Mouse (Mus musculus) E14TG2a.4 (cell line): ENCODE data around the gene Chmp1a.
"Not testable (repeated sequence)": the region's sequence is repeated elsewhere in the genome, so short reads cannot be mapped to it uniquely, and the experiment has no call there.

Experiments
- H3K27me3 ChIP-seq: 2 replicates; pipeline ENCODE4 v1.6.1; 2014; ENCODE audit warnings: low read length, control low read depth; ENCODE audit not compliant: insufficient read depth
- H3K36me3 ChIP-seq: 2 replicates; pipeline ENCODE4 v1.6.1; 2014; ENCODE audit warnings: low read length, control low read depth; ENCODE audit not compliant: insufficient read depth
- H3K4me1 ChIP-seq: replicated peaks from 2 replicates; pipeline ENCODE4 v1.6.1; 2014; ENCODE audit warnings: low read depth, low read length, control low read depth
- H3K4me3 ChIP-seq: replicated peaks from 2 replicates; pipeline ENCODE4 v1.5.1; 2014; ENCODE audit warnings: mild to moderate bottlenecking, low read length
- H3K9me3 ChIP-seq: 2 replicates; pipeline ENCODE4 v1.6.1; 2014; ENCODE audit warnings: low read length, control low read depth
- CTCF ChIP-seq: conservative IDR thresholded peaks from 2 replicates; pipeline ENCODE4 v1.5.1; 2014; ENCODE audit warnings: low read length
- NANOG ChIP-seq: IDR thresholded peaks from 2 replicates; pipeline ENCODE4 v1.6.1; 2014; ENCODE audit warnings: borderline replicate concordance, low read length, mixed read lengths
- POU5F1 ChIP-seq: IDR thresholded peaks from 2 replicates; pipeline ENCODE4 v1.6.1; 2014; ENCODE audit warnings: low read length, borderline replicate concordance

Gene Chmp1a

GRCm38 (mm10) chr8:123212321-123213117, at the start of gene Chmp1a, which contains the start of gene Spata33:
TSS of gene Chmp1a (minus strand) at chr8:123212763.
TSS of gene Spata33 (plus strand) at chr8:123212832.
- H3K36me3 ChIP-seq = peaks cover 37% of the 10 kb centered on the region
- TF ChIP-seq POU5F1 = no peak
- TF ChIP-seq NANOG = no peak
- no peak for TF ChIP-seq CTCF
- peaks cover 13% of the 10 kb centered on the region for H3K27me3 ChIP-seq
- peaks cover 30% of the 10 kb centered on the region for H3K4me1 ChIP-seq
- no peaks in the 10 kb centered on the region for H3K9me3 ChIP-seq
- peak within 1 kb of the TSS; percentile 99 for H3K4me3 ChIP-seq

GRCm38 (mm10) chr8:123257593-123257992, 45.0 kb upstream of the Chmp1a start:
- not testable (repeated sequence) for H3K9me3 ChIP-seq, H3K4me3 ChIP-seq
- H3K36me3 ChIP-seq = peaks cover 51% of the 10 kb centered on the region
- H3K27me3 ChIP-seq = peaks cover 16% of the 10 kb centered on the region
- peaks cover 25% of the 10 kb centered on the region for H3K4me1 ChIP-seq

GRCm38 (mm10) chr8:123257114-123257513, 44.6 kb upstream of the Chmp1a start:
- peaks cover 52% of the 10 kb centered on the region for H3K36me3 ChIP-seq
- no peaks in the 10 kb centered on the region for H3K9me3 ChIP-seq
- H3K4me3 ChIP-seq = no peak overlapping the region
- H3K27me3 ChIP-seq = peaks cover 16% of the 10 kb centered on the region
- peaks cover 25% of the 10 kb centered on the region for H3K4me1 ChIP-seq
- TF ChIP-seq CTCF (no peak), NANOG (no peak)

- H3K27me3 ChIP-seq = peaks cover 16% of the 10 kb centered on the region
- H3K4me3 ChIP-seq = peak overlapping the region; percentile 97
- no peak for TF ChIP-seq POU5F1
- no peak for TF ChIP-seq CTCF
- no peak for TF ChIP-seq NANOG
Measured at GRCm38 (mm10) chr8:123255170-123255569, 42.6 kb upstream of the Chmp1a start.

GRCm38 (mm10) chr8:123254099-123254885, 41.7 kb upstream of the Chmp1a start, which contains the start of the genes Zfp276 and Vps9d1:
TSS of gene Zfp276 (plus strand) at chr8:123254195.
TSS of gene Vps9d1 (minus strand) at chr8:123254348.
- peak within 1 kb of the TSS; percentile 97 for H3K4me3 ChIP-seq
- peaks cover 16% of the 10 kb centered on the region for H3K27me3 ChIP-seq
- peaks cover 25% of the 10 kb centered on the region for H3K4me1 ChIP-seq
- H3K9me3 ChIP-seq = no peaks in the 10 kb centered on the region
- peaks cover 65% of the 10 kb centered on the region for H3K36me3 ChIP-seq
- TF ChIP-seq CTCF (no peak), POU5F1 (no peak), NANOG (no peak)

More at GRCm38 (mm10) chr8:123255170-123255569, 42.6 kb upstream of the Chmp1a start:
- Histone ChIP-seq H3K4me1 (peaks cover 25% of the 10 kb centered on the region), H3K36me3 (peaks cover 63% of the 10 kb centered on the region), H3K9me3 (no peaks in the 10 kb centered on the region)

- peaks cover 65% of the 10 kb centered on the region for H3K36me3 ChIP-seq
- H3K4me1 ChIP-seq = peaks cover 25% of the 10 kb centered on the region
- no peaks in the 10 kb centered on the region for H3K9me3 ChIP-seq
- peak overlapping the region; percentile 97 for H3K4me3 ChIP-seq
- TF ChIP-seq NANOG = no peak
- TF ChIP-seq CTCF = no peak
- no peak for TF ChIP-seq POU5F1
- peaks cover 16% of the 10 kb centered on the region for H3K27me3 ChIP-seq
Measured at GRCm38 (mm10) chr8:123253451-123254098, 41.0 kb upstream of the Chmp1a start.

GRCm38 (mm10) chr8:123252925-123253324, 40.4 kb upstream of the Chmp1a start:
- no peaks in the 10 kb centered on the region for H3K9me3 ChIP-seq
- H3K4me1 ChIP-seq = peaks cover 19% of the 10 kb centered on the region
- H3K27me3 ChIP-seq = peaks cover 16% of the 10 kb centered on the region
- TF ChIP-seq POU5F1 (no peak), CTCF (no peak), NANOG (no peak)
- peaks cover 65% of the 10 kb centered on the region for H3K36me3 ChIP-seq
- peak overlapping the region; percentile 97 for H3K4me3 ChIP-seq

GRCm38 (mm10) chr8:123250940-123251339, 38.4 kb upstream of the Chmp1a start:
- no peak overlapping the region for H3K4me3 ChIP-seq
- H3K36me3 ChIP-seq = peaks cover 66% of the 10 kb centered on the region
- H3K9me3 ChIP-seq = no peaks in the 10 kb centered on the region
- peaks cover 34% of the 10 kb centered on the region for H3K4me1 ChIP-seq
- no peak for TF ChIP-seq POU5F1
- no peak for TF ChIP-seq NANOG
- no peak for TF ChIP-seq CTCF
- H3K27me3 ChIP-seq = peaks cover 14% of the 10 kb centered on the region
